Mouse (Mus musculus) G1E (cell line): ENCODE results near the gene Krt25.

ENCODE experiments used
- CTCF ChIP-seq: IDR thresholded peaks from 2 replicates; pipeline ENCODE4 v1.5.1; 2012; ENCODE audit warnings: low read depth, low read length, inconsistent platforms, mixed read lengths
- GATA1 ChIP-seq: IDR thresholded peaks from 2 replicates; pipeline ENCODE4 v1.6.1; 2012; ENCODE audit warnings: borderline replicate concordance, low read length, inconsistent platforms, mixed read lengths
- GATA2 ChIP-seq: IDR thresholded peaks from 2 replicates; pipeline ENCODE4 v1.6.1; 2012; ENCODE audit warnings: low read depth, low read length, inconsistent platforms, borderline replicate concordance

- TF ChIP-seq CTCF (no peak), GATA1 (no peak), GATA2 (no peak)
Measured at GRCm38 (mm10) chr11:99292846-99293245, 29.9 kb downstream of the Krt25 start.
